In genomic region chr11:80853014-80853413, GRCm38 (mm10) we compare ENCODE assay signal across 17 mouse cellular contexts. TPM values are rescaled to one million over a fixed set of nuclear protein-coding genes. Genes with fewer than 3 reads are reported as not detected.
A peak's percentile ranks its signal among the peaks of the same experiment; 100 is the strongest.
DNase-seq lines count a peak whose midpoint lies in the region; ATAC-seq and TF ChIP-seq lines count a peak whose summit lies in the region.
"Had no signal": no experiment of that assay in that cellular context is flagged by ENCODE, and none has a peak within 500 bp of the region (broad histone marks: within the 10 kb centered on the region; RNA-seq: fewer than 3 reads in every experiment).

No protein-coding gene starts in this region.

- peak; percentile 50 to 77 for DNase-seq in lung, adult 18-20 months
- no peak for DNase-seq in lung, adult 2 months
- no peak for DNase-seq in intestine, embryonic 14.5 days (ENCODE audit: low spot score)
- peak; percentile 11 for DNase-seq in mesoderm, embryonic 11.5 days (ENCODE audit: low read depth, low spot score)
- no peak for DNase-seq in cerebellum, adult 8-10 months
- DNase-seq in gastrocnemius, postnatal 25 days: no peak
- DNase-seq: kidney, postnatal 10 days had no signal

- H3K27me3 ChIP-seq in forebrain, embryonic 12.5 days: 0 out of 2 replicates have a peak, but pooled peaks cover 1% of the 10 kb centered on the region
- 0 out of 2 replicates have a peak, but pooled peaks cover 6% of the 10 kb centered on the region for H3K27me3 ChIP-seq in forebrain, embryonic 13.5 days
- no peaks in the 10 kb centered on the region for H3K27me3 ChIP-seq in intestine, embryonic 14.5 days (replicated peaks; ENCODE audit: control insufficient read depth, insufficient read depth, low read length)
- H3K27me3 ChIP-seq: limb, embryonic 15.5 days had no signal

- H3K27ac ChIP-seq in forebrain, embryonic 12.5 days: no peak overlapping the region
- H3K27ac ChIP-seq in forebrain, embryonic 13.5 days: no peak overlapping the region
- H3K27ac ChIP-seq in intestine, embryonic 14.5 days (ENCODE audit: low read depth): no peak overlapping the region
- H3K27ac ChIP-seq: heart, embryonic 10.5 days; limb, embryonic 15.5 days had no signal

- H3K4me2 ChIP-seq in forebrain, embryonic 12.5 days: no peak overlapping the region
- no peak overlapping the region for H3K4me2 ChIP-seq in forebrain, embryonic 13.5 days
- H3K4me2 ChIP-seq in intestine, embryonic 14.5 days (ENCODE audit: low read length): no peak overlapping the region
- H3K4me2 ChIP-seq: limb, embryonic 15.5 days had no signal

- no peaks in the 10 kb centered on the region for H3K36me3 ChIP-seq in forebrain, embryonic 12.5 days (replicated peaks)
- no peaks in the 10 kb centered on the region for H3K36me3 ChIP-seq in forebrain, embryonic 13.5 days (ENCODE audit: poor library complexity, severe bottlenecking)
- no peaks in the 10 kb centered on the region for H3K36me3 ChIP-seq in intestine, embryonic 14.5 days (ENCODE audit: control insufficient read depth, insufficient read depth, low read length)
- H3K36me3 ChIP-seq: heart, embryonic 10.5 days; limb, embryonic 15.5 days had no signal

- H3K4me1 ChIP-seq in forebrain, embryonic 12.5 days: peaks cover 7% of the 10 kb centered on the region; the same call in 1 of the 2 replicates
- H3K4me1 ChIP-seq in forebrain, embryonic 13.5 days: peaks cover 9% of the 10 kb centered on the region
- peaks cover 3% of the 10 kb centered on the region; the same call in 1 of the 2 replicates for H3K4me1 ChIP-seq in lung, adult 2 months (ENCODE audit: control insufficient read depth, insufficient read depth, low read length)
- no peaks in the 10 kb centered on the region for H3K4me1 ChIP-seq in intestine, embryonic 14.5 days (replicated peaks; ENCODE audit: control insufficient read depth, insufficient read depth, low read length)
- H3K4me1 ChIP-seq: limb, embryonic 15.5 days had no signal

- peak; percentile 55; the same call in 1 of the 2 replicates for ATAC-seq in forebrain, embryonic 12.5 days (ENCODE audit: low FRiP score)
- ATAC-seq in forebrain, embryonic 13.5 days: no peak
- peak; percentile 33; the same call in 1 of the 2 replicates for ATAC-seq in intestine, embryonic 14.5 days (replicated peaks; ENCODE audit: low FRiP score, low TSS enrichment, low read depth)

- no peak overlapping the region for H3K4me3 ChIP-seq in forebrain, embryonic 12.5 days (replicated peaks)
- no peak overlapping the region for H3K4me3 ChIP-seq in forebrain, embryonic 13.5 days
- no peak overlapping the region for H3K4me3 ChIP-seq in lung, adult 2 months (replicated peaks; ENCODE audit: extremely low read depth, low read depth, low read length)
- H3K4me3 ChIP-seq in intestine, embryonic 14.5 days (ENCODE audit: low read depth, low read length): no peak overlapping the region
- H3K4me3 ChIP-seq: heart, embryonic 10.5 days; limb, embryonic 15.5 days had no signal

- TF ChIP-seq CTCF in lung, adult 2 months (IDR thresholded peaks at IDR 0.05; ENCODE audit: insufficient read depth, low read length): no peak

- H3K9me3 ChIP-seq in forebrain, embryonic 12.5 days: no peaks in the 10 kb centered on the region
- no peaks in the 10 kb centered on the region for H3K9me3 ChIP-seq in forebrain, embryonic 13.5 days (replicated peaks)
- no peaks in the 10 kb centered on the region for H3K9me3 ChIP-seq in intestine, embryonic 14.5 days (ENCODE audit: control insufficient read depth, low read length)
- H3K9me3 ChIP-seq: heart, embryonic 10.5 days; limb, embryonic 15.5 days had no signal

- no peak for TF ChIP-seq POLR2A in lung, adult 2 months (IDR thresholded peaks at IDR 0.05; ENCODE audit: borderline replicate concordance, extremely low read depth, low read depth, low read length)

- WGBS in forebrain, embryonic 12.5 days: 43% methylated on average over 3 of the region's 3 CpGs
- WGBS in forebrain, embryonic 13.5 days: 35% methylated on average over 3 of the region's 3 CpGs
- WGBS in lung, adult 2 months: 24% methylated on average over 3 of the region's 3 CpGs
- WGBS in intestine, embryonic 14.5 days: 33% methylated on average over 3 of the region's 3 CpGs

- no peak overlapping the region for H3K9ac ChIP-seq in forebrain, embryonic 12.5 days
- H3K9ac ChIP-seq in forebrain, embryonic 13.5 days: no peak overlapping the region
- H3K9ac ChIP-seq in intestine, embryonic 14.5 days (ENCODE audit: low read length): no peak overlapping the region
- H3K9ac ChIP-seq: limb, embryonic 15.5 days had no signal

RNA-seq across cellular contexts. Expression of gene Spaca3, which starts 5.2 kb away (rescaled TPM):
- polyA plus RNA-seq in forebrain, embryonic 12.5 days (2016; fragmentation: Nextera tagmentation; extraction: Ambion mirVana): not detected in 2 replicates
- not detected in 2 replicates for polyA plus RNA-seq in forebrain, embryonic 13.5 days (2015; fragmentation: Nextera tagmentation; extraction: Ambion mirVana)
- polyA plus RNA-seq in lung, adult 2 months (2012; rRNA removed): 0.29 TPM in 1 of 2 replicates, not detected in the other
- not detected in 2 replicates for polyA plus RNA-seq in intestine, embryonic 14.5 days (2014; fragmentation: Nextera tagmentation; extraction: Ambion mirVana)
- not detected for total RNA-seq in gastrocnemius, postnatal 25 days (2021)
- total RNA-seq: common myeloid progenitor, adult 5-6 weeks; hematopoietic stem cell, adult 5-6 weeks; left cerebral cortex, adult 18-20 months; MEL; monocyte, adult 5-6 weeks; neutrophil, adult 5-6 weeks had no signal
- polyA plus RNA-seq: heart, embryonic 10.5 days; limb, embryonic 15.5 days had no signal

RNA-seq across cellular contexts. Expression of gene Tmem98, which starts 43.0 kb away (rescaled TPM):
- polyA plus RNA-seq in forebrain, embryonic 12.5 days (2016; fragmentation: Nextera tagmentation; extraction: Ambion mirVana): 74.8 and 76.3 TPM in 2 replicates
- 58.6 and 60.1 TPM in 2 replicates for polyA plus RNA-seq in forebrain, embryonic 13.5 days (2015; fragmentation: Nextera tagmentation; extraction: Ambion mirVana)
- 62.4 and 74.1 TPM in 2 replicates for polyA plus RNA-seq in lung, adult 2 months (2012; rRNA removed)
- 180 TPM in 2 replicates for polyA plus RNA-seq in intestine, embryonic 14.5 days (2014; fragmentation: Nextera tagmentation; extraction: Ambion mirVana)
- 1 to 10 TPM; 2.5 TPM for total RNA-seq in gastrocnemius, postnatal 25 days (2021)
- total RNA-seq: monocyte, adult 5-6 weeks; neutrophil, adult 5-6 weeks had no signal

Comparison
In these comparisons a context has a peak if more than half of its experiments do, and no peak if none do; other contexts are left out.
1. DNase-seq: peak in lung, adult 18-20 months (2 of 2) and mesoderm, embryonic 11.5 days (single experiment); none in lung, adult 2 months (single experiment), intestine, embryonic 14.5 days (single experiment), cerebellum, adult 8-10 months (single experiment) and gastrocnemius, postnatal 25 days (single experiment).